Mouse (Mus musculus): Measurements from ENCODE around the gene Sec24c. TPM values are rescaled to one million over a fixed set of nuclear protein-coding genes. Genes with fewer than 3 reads are reported as not detected.
"Not testable (repeated sequence)": the region's sequence is repeated elsewhere in the genome, so short reads cannot be mapped to it uniquely, and the experiment has no call there.

Sec24c gene
- polyA plus RNA-seq, 1 experiment from 2014 or later: 97.3 TPM

DNA sequence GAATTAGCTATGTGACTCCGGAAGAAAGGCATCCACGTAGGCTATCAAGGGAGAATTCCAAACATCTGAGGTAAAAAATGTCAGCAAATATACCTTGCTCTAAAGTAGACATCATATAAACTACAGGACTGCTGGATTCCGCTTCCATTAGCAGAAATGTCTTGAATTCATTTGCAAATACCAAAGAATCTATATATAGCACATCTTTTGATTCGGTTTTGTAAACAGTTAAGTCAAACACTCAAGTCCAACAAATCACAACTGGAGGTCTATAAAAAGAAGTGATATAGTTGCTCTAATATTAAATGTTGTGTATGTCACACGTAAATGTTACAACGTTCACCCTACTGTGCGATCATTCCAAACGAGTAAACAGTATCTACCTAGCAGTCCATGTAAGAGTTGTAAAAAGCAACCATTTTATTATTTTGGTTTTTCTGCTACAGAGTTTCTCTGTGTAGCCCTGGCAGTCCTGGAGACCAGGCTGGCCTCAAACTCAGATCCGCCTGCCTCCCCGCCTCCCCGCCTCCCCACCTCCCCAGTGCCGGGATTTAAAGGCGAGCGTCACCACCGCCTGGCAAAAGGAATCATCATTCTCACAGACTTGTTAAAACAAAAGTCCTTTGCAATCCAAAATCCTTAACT lies 28.1 kb downstream of the Sec24c start:
- H3K36me3 ChIP-seq: peaks cover 12% of the 10 kb centered on the region
- 0 out of 2 replicates have a peak, but pooled peaks have one; percentile 18 for ATAC-seq (ENCODE audit: insufficient number of reproducible peaks, insufficient read depth, low FRiP score, low TSS enrichment)
- H3K4me3 ChIP-seq: peak overlapping the region; percentile 60
- peak overlapping the region; percentile 73 for H3K9ac ChIP-seq
- no peaks in the 10 kb centered on the region for H3K9me3 ChIP-seq
- H3K4me1 ChIP-seq: peaks cover 20% of the 10 kb centered on the region
- H3K27ac ChIP-seq: peak overlapping the region; percentile 89
- no peaks in the 10 kb centered on the region for H3K27me3 ChIP-seq
- H3K4me2 ChIP-seq (replicated peaks): peak overlapping the region; percentile 59
- 14% methylated on average over 15 of the region's 15 CpGs for WGBS

- H3K9ac ChIP-seq: peak within 1 kb of the TSS; percentile 73
- H3K9me3 ChIP-seq: no peaks in the 10 kb centered on the region
- H3K27ac ChIP-seq: peak within 1 kb of the TSS; percentile 89
- peak within 1 kb of the TSS; percentile 59 for H3K4me2 ChIP-seq (replicated peaks)
- H3K27me3 ChIP-seq: no peaks in the 10 kb centered on the region
- peaks cover 17% of the 10 kb centered on the region for H3K4me1 ChIP-seq
- H3K36me3 ChIP-seq: peaks cover 12% of the 10 kb centered on the region
- peak within 1 kb of the TSS; percentile 60 for H3K4me3 ChIP-seq
- 0 out of 2 replicates have a peak, but pooled peaks have one; percentile 36 for ATAC-seq (ENCODE audit: insufficient number of reproducible peaks, insufficient read depth, low FRiP score, low TSS enrichment)
- WGBS: under 1% methylated on average over 61 of the region's 61 CpGs
These were observed 28.8 kb downstream of the Sec24c start, which contains the start of gene Chchd1 for GRCm38 (mm10) chr14:20702741-20703381. Chchd1 (plus strand) TSS chr14:20703006.

DNA sequence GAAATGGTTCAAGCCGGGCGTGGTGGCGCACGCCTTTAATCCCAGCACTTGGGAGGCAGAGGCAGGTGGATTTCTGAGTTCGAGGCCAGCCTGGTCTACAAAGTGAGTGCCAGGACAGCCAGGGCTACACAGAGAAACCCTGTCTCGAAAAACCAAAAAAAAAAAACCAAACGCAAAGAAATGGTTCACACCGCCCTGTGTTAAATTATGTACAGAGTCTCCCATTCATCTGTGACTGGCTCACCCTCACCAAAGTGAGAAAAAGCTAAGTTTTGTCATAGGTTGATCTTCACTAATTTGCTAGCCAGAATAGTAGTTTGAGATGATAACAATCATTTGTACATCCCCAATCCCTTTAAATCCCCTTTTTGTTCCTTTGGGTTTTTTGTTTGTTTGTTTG lies 29.4 kb downstream of the Sec24c start:
- H3K27me3 ChIP-seq; H3K9me3 ChIP-seq; ATAC-seq (ENCODE audit: insufficient number of reproducible peaks, insufficient read depth, low FRiP score, low TSS enrichment): not testable (repeated sequence)
- Histone ChIP-seq H3K36me3 (peaks cover 12% of the 10 kb centered on the region), H3K4me3 (peak overlapping the region; percentile 60), H3K4me1 (peaks cover 13% of the 10 kb centered on the region), H3K27ac (peak overlapping the region; percentile 89), H3K4me2 (replicated peaks) (peak overlapping the region; percentile 59), H3K9ac (peak overlapping the region; percentile 73)
- 12% methylated on average over 8 of the region's 8 CpGs for WGBS

- no peaks in the 10 kb centered on the region for H3K9me3 ChIP-seq
- no peaks in the 10 kb centered on the region for H3K27me3 ChIP-seq
- peaks cover 19% of the 10 kb centered on the region for H3K4me1 ChIP-seq
- peak within 1 kb of the TSS; percentile 100 for H3K4me3 ChIP-seq
- H3K4me2 ChIP-seq (replicated peaks): peak within 1 kb of the TSS; percentile 82
- peak; percentile 85 for ATAC-seq (ENCODE audit: insufficient number of reproducible peaks, insufficient read depth, low FRiP score, low TSS enrichment)
- peak within 1 kb of the TSS; percentile 85 for H3K27ac ChIP-seq
- WGBS: under 1% methylated on average over 80 of the region's 80 CpGs
- H3K36me3 ChIP-seq: peaks cover 40% of the 10 kb centered on the region
- peak within 1 kb of the TSS; percentile 98 for H3K9ac ChIP-seq
These were observed 33.4 kb downstream of the Sec24c start, which contains the start of gene Zswim8 for GRCm38 (mm10) chr14:20707201-20708190. Zswim8 (plus strand) TSS chr14:20707552.

GRCm38 (mm10) chr14:20708239-20708638 lies 34.1 kb downstream of the Sec24c start:
- 12% methylated on average over 10 of the region's 10 CpGs for WGBS
- peak overlapping the region; percentile 82 for H3K4me2 ChIP-seq (replicated peaks)
- H3K9me3 ChIP-seq: no peaks in the 10 kb centered on the region
- no peaks in the 10 kb centered on the region for H3K27me3 ChIP-seq
- no peak for ATAC-seq (ENCODE audit: insufficient number of reproducible peaks, insufficient read depth, low FRiP score, low TSS enrichment)
- peak overlapping the region; percentile 100 for H3K4me3 ChIP-seq
- peak overlapping the region; percentile 85 for H3K27ac ChIP-seq
- H3K4me1 ChIP-seq: peaks cover 19% of the 10 kb centered on the region
- H3K36me3 ChIP-seq: peaks cover 48% of the 10 kb centered on the region
- peak overlapping the region; percentile 98 for H3K9ac ChIP-seq

DNA sequence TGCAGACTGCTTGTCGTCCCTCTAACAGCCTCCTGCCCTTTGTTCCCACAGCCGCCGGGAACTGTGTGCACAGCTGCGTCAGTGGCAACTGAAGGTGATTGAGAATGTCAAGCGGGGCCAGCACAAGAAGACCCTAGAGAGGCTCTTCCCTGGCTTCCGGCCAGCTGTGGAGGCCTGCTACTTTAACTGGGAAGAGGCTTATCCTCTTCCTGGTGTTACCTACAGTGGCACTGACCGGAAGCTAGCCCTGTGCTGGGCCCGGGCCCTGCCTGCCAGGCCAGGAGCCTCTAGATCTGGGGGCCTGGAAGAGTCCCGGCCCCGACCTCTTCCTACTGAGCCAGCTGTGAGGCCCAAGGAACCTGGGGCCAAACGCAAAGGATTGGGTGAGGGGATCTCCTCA lies 39.7 kb downstream of the Sec24c start:
- 79% methylated on average over 11 of the region's 11 CpGs for WGBS
- no peaks in the 10 kb centered on the region for H3K9me3 ChIP-seq
- peaks cover 88% of the 10 kb centered on the region for H3K36me3 ChIP-seq
- peaks cover 10% of the 10 kb centered on the region for H3K4me1 ChIP-seq
- H3K27me3 ChIP-seq: no peaks in the 10 kb centered on the region
- ATAC-seq (ENCODE audit: insufficient number of reproducible peaks, insufficient read depth, low FRiP score, low TSS enrichment): no peak
- no peak overlapping the region for H3K4me3 ChIP-seq
- no peak overlapping the region for H3K4me2 ChIP-seq (replicated peaks)
- H3K27ac ChIP-seq: no peak overlapping the region
- H3K9ac ChIP-seq: no peak overlapping the region

DNA sequence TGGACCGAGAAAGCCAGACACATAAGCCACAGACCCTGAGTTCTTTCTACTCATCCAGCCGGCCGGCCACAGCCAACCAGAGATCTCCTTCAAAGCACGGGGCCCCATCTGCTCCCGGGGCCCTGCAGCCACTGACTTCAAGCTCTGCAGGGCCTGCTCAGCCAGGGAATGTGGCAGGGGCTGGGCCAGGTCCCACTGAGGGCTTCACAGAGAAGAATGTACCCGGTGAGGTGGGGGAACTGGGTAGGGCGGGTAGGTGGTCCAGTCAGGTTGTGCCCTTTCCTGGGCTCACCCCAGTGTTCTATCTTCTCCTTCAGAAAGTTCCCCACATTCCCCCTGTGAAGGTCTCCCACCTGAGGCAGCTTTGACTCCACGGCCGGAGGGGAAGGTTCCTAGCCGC lies 44.3 kb downstream of the Sec24c start:
- H3K36me3 ChIP-seq: peaks cover 95% of the 10 kb centered on the region

GRCm38 (mm10) chr14:20719767-20720166 lies 45.7 kb downstream of the Sec24c start:
- 92% methylated on average over 12 of the region's 12 CpGs for WGBS
- Histone ChIP-seq H3K9ac (no peak overlapping the region), H3K27ac (no peak overlapping the region), H3K4me2 (replicated peaks) (no peak overlapping the region), H3K4me3 (no peak overlapping the region), H3K36me3 (peaks cover 94% of the 10 kb centered on the region), H3K27me3 (no peaks in the 10 kb centered on the region), H3K9me3 (no peaks in the 10 kb centered on the region), H3K4me1 (no peaks in the 10 kb centered on the region)
- no peak for ATAC-seq (ENCODE audit: insufficient number of reproducible peaks, insufficient read depth, low FRiP score, low TSS enrichment)

More for the DNA sequence above, 44.3 kb downstream of the Sec24c start:
- Histone ChIP-seq H3K4me3 (no peak overlapping the region), H3K27ac (no peak overlapping the region), H3K27me3 (no peaks in the 10 kb centered on the region), H3K4me2 (replicated peaks) (no peak overlapping the region), H3K4me1 (no peaks in the 10 kb centered on the region), H3K9me3 (no peaks in the 10 kb centered on the region), H3K9ac (no peak overlapping the region)
- 91% methylated on average over 10 of the region's 10 CpGs for WGBS
- no peak for ATAC-seq (ENCODE audit: insufficient number of reproducible peaks, insufficient read depth, low FRiP score, low TSS enrichment)

GRCm38 (mm10) chr14:20721371-20721770 lies 47.3 kb downstream of the Sec24c start:
- no peak overlapping the region for H3K9ac ChIP-seq
- ATAC-seq (ENCODE audit: insufficient number of reproducible peaks, insufficient read depth, low FRiP score, low TSS enrichment): no peak
- peaks cover 94% of the 10 kb centered on the region for H3K36me3 ChIP-seq
- no peaks in the 10 kb centered on the region for H3K4me1 ChIP-seq
- H3K27me3 ChIP-seq: no peaks in the 10 kb centered on the region
- no peaks in the 10 kb centered on the region for H3K9me3 ChIP-seq
- no peak overlapping the region for H3K4me3 ChIP-seq
- H3K4me2 ChIP-seq (replicated peaks): no peak overlapping the region
- 81% methylated on average over 4 of the region's 4 CpGs for WGBS
- no peak overlapping the region for H3K27ac ChIP-seq

GRCm38 (mm10) chr14:20723006-20723405 lies 48.9 kb downstream of the Sec24c start:
- no peak for ATAC-seq (ENCODE audit: insufficient number of reproducible peaks, insufficient read depth, low FRiP score, low TSS enrichment)
- 91% methylated on average over 12 of the region's 12 CpGs for WGBS
- H3K36me3 ChIP-seq: peaks cover 91% of the 10 kb centered on the region

GRCm38 (mm10) chr14:20724043-20724442 lies 49.9 kb downstream of the Sec24c start:
- no peak overlapping the region for H3K4me2 ChIP-seq (replicated peaks)
- H3K9me3 ChIP-seq: no peaks in the 10 kb centered on the region
- H3K27ac ChIP-seq: no peak overlapping the region
- H3K4me1 ChIP-seq: no peaks in the 10 kb centered on the region
- no peak overlapping the region for H3K4me3 ChIP-seq
- no peaks in the 10 kb centered on the region for H3K27me3 ChIP-seq
- H3K36me3 ChIP-seq: peaks cover 91% of the 10 kb centered on the region
- H3K9ac ChIP-seq: no peak overlapping the region
- ATAC-seq (ENCODE audit: insufficient number of reproducible peaks, insufficient read depth, low FRiP score, low TSS enrichment): 0 out of 2 replicates have a peak, but pooled peaks have one; percentile 52
- WGBS: 30% methylated on average over 5 of the region's 5 CpGs

More at GRCm38 (mm10) chr14:20723006-20723405, 48.9 kb downstream of the Sec24c start:
- Histone ChIP-seq H3K9me3 (no peaks in the 10 kb centered on the region), H3K9ac (no peak overlapping the region), H3K4me3 (no peak overlapping the region), H3K4me1 (no peaks in the 10 kb centered on the region), H3K4me2 (replicated peaks) (no peak overlapping the region), H3K27me3 (no peaks in the 10 kb centered on the region), H3K27ac (no peak overlapping the region)
